Mouse (Mus musculus) neural tube, embryonic 14.5 days (tissue): ENCODE data around the gene Akr7a5. TPM values are rescaled to one million over a fixed set of nuclear protein-coding genes. Genes with fewer than 3 reads are reported as not detected.

ENCODE experiments used
- ATAC-seq: fragments of 200-750 bp; cut with Nextera tagmentation; 2 replicates; pipeline ENCODE4 v1.8.0; 2017; ENCODE audit warnings: low read depth, mild to moderate bottlenecking, moderate TSS enrichment, moderate library complexity
- H3K27ac ChIP-seq: fragments of 300-500 bp; sonication (generic); 2 replicates; pipeline ENCODE4 v1.5.1; 2014; ENCODE audit warnings: low read depth, mild to moderate bottlenecking, control low read depth, low read length, moderate library complexity, mixed read lengths
- H3K27me3 ChIP-seq: fragments of 300-500 bp; sonication (generic); 2 replicates; pipeline ENCODE4 v1.6.1; 2014; ENCODE audit warnings: low read length; ENCODE audit not compliant: control insufficient read depth, insufficient read depth
- H3K36me3 ChIP-seq: fragments of 300-500 bp; sonication (generic); 2 replicates; pipeline ENCODE4 v1.6.1; 2014; ENCODE audit warnings: low read length, mixed read lengths; ENCODE audit not compliant: control insufficient read depth, insufficient read depth
- H3K4me1 ChIP-seq: fragments of 300-500 bp; sonication (generic); 2 replicates; pipeline ENCODE4 v1.6.1; 2014; ENCODE audit warnings: low read length; ENCODE audit not compliant: control insufficient read depth, insufficient read depth
- H3K4me2 ChIP-seq: fragments of 300-500 bp; sonication (generic); 2 replicates; pipeline ENCODE4 v1.6.1; 2014; ENCODE audit warnings: mild to moderate bottlenecking, low read depth, low read length, control low read depth
- H3K4me3 ChIP-seq: fragments of 300-500 bp; sonication (generic); 2 replicates; pipeline ENCODE4 v1.5.1; 2014; ENCODE audit warnings: low read depth, low read length, control low read depth, mixed read lengths
- H3K9ac ChIP-seq: fragments of 300-500 bp; sonication (generic); replicated peaks from 2 replicates; pipeline ENCODE4 v1.6.1; 2014; ENCODE audit warnings: low read depth, mild to moderate bottlenecking, control low read depth, low read length, mixed read lengths
- H3K9me3 ChIP-seq: fragments of 300-500 bp; sonication (generic); 2 replicates; pipeline ENCODE4 v1.6.1; 2016; ENCODE audit warnings: low read length; ENCODE audit not compliant: control insufficient read depth
- WGBS: fragments of 180-500 bp; shearing (Covaris S2); extraction: QIAGEN DNeasy Blood & Tissue Kit; methylation state at CpG from one replicate; pipeline ENCODE4 v1.1.7; 2014; 5-methylcytosine and 5-hydroxymethylcytosine counted together
- polyA plus RNA-seq: library from polyadenylated mRNA; unstranded; fragments of >200 nt; fragmentation: Nextera tagmentation; extraction: Ambion mirVana; gene quantifications from 2 replicates; pipeline ENCODE4 v1.2.1, GENCODE M21; 2014

The Akr7a5 gene
- polyA plus RNA-seq, 1 experiment from 2014 or later = 52.8 TPM

- H3K9me3 ChIP-seq = no peaks in the 10 kb centered on the region
- no peak for ATAC-seq
- H3K9ac ChIP-seq = no peak overlapping the region
- no peaks in the 10 kb centered on the region; the same call in 1 of the 2 replicates for H3K27me3 ChIP-seq
- no peaks in the 10 kb centered on the region for H3K4me1 ChIP-seq
- no peak overlapping the region for H3K27ac ChIP-seq
- no peak overlapping the region for H3K4me2 ChIP-seq
- no peaks in the 10 kb centered on the region for H3K36me3 ChIP-seq
- no peak overlapping the region for H3K4me3 ChIP-seq
- 21% methylated on average over 24 of the region's 24 CpGs for WGBS
Observed at GRCm38 (mm10) chr4:139336822-139337483, 26.4 kb downstream of the Akr7a5 start.

- Histone ChIP-seq H3K9ac (no peak overlapping the region), H3K4me3 (no peak overlapping the region), H3K27ac (no peak overlapping the region), H3K4me1 (no peaks in the 10 kb centered on the region), H3K4me2 (no peak overlapping the region), H3K9me3 (no peaks in the 10 kb centered on the region), H3K36me3 (no peaks in the 10 kb centered on the region), H3K27me3 (no peaks in the 10 kb centered on the region; the same call in 1 of the 2 replicates)
- no peak for ATAC-seq
- 50% methylated on average over 33 of the region's 33 CpGs for WGBS
Observed at GRCm38 (mm10) chr4:139338145-139338544, 27.6 kb downstream of the Akr7a5 start.

GRCm38 (mm10) chr4:139340835-139341234 is 30.3 kb downstream of the Akr7a5 start:
- Histone ChIP-seq H3K9me3 (no peaks in the 10 kb centered on the region), H3K9ac (no peak overlapping the region), H3K27me3 (no peaks in the 10 kb centered on the region; the same call in 1 of the 2 replicates), H3K27ac (no peak overlapping the region), H3K4me3 (no peak overlapping the region), H3K4me2 (no peak overlapping the region), H3K36me3 (no peaks in the 10 kb centered on the region), H3K4me1 (no peaks in the 10 kb centered on the region)
- 83% methylated on average over 4 of the region's 4 CpGs for whole genome bisulfite sequencing
- no peak for ATAC-seq

GRCm38 (mm10) chr4:139341556-139342233 is 31.2 kb downstream of the Akr7a5 start:
- whole genome bisulfite sequencing = 80% methylated on average over 7 of the region's 7 CpGs
- ATAC-seq = no peak
- Histone ChIP-seq H3K4me1 (no peaks in the 10 kb centered on the region), H3K27ac (no peak overlapping the region), H3K27me3 (no peaks in the 10 kb centered on the region; the same call in 1 of the 2 replicates), H3K9ac (no peak overlapping the region), H3K36me3 (peaks cover 4% of the 10 kb centered on the region; the same call in 1 of the 2 replicates), H3K9me3 (no peaks in the 10 kb centered on the region), H3K4me3 (no peak overlapping the region), H3K4me2 (no peak overlapping the region)

- Histone ChIP-seq H3K27me3 (no peaks in the 10 kb centered on the region), H3K4me3 (no peak overlapping the region), H3K27ac (no peak overlapping the region), H3K4me2 (no peak overlapping the region), H3K9me3 (no peaks in the 10 kb centered on the region), H3K9ac (no peak overlapping the region), H3K36me3 (peaks cover 17% of the 10 kb centered on the region), H3K4me1 (no peaks in the 10 kb centered on the region)
- no peak for ATAC-seq
- WGBS = 69% methylated on average over 5 of the region's 5 CpGs
Observed at GRCm38 (mm10) chr4:139343718-139344117, 33.2 kb downstream of the Akr7a5 start.

GRCm38 (mm10) chr4:139345416-139346019 is 35.0 kb downstream of the Akr7a5 start:
- H3K36me3 ChIP-seq = peaks cover 25% of the 10 kb centered on the region
- no peak overlapping the region for H3K4me3 ChIP-seq
- H3K9me3 ChIP-seq = no peaks in the 10 kb centered on the region
- H3K9ac ChIP-seq = no peak overlapping the region
- H3K4me1 ChIP-seq = no peaks in the 10 kb centered on the region
- H3K4me2 ChIP-seq = no peak overlapping the region
- ATAC-seq = no peak
- 76% methylated on average over 23 of the region's 23 CpGs for WGBS
- no peaks in the 10 kb centered on the region for H3K27me3 ChIP-seq
- H3K27ac ChIP-seq = no peak overlapping the region

- WGBS = under 1% methylated on average over 59 of the region's 64 CpGs
- H3K36me3 ChIP-seq = peaks cover 20% of the 10 kb centered on the region
- H3K27ac ChIP-seq = peak within 1 kb of the TSS; percentile 94
Observed at GRCm38 (mm10) chr4:139351931-139352711, 41.6 kb downstream of the Akr7a5 start, which contains the start of the genes Mrto4, Emc1 and Ubr4. Mrto4 (minus strand) TSS chr4:139352576. Emc1 (plus strand) TSS chr4:139352587. Ubr4 (plus strand) TSS chr4:139352609.

GRCm38 (mm10) chr4:139352832-139353231 is 42.3 kb downstream of the Akr7a5 start:
- no peaks in the 10 kb centered on the region for H3K9me3 ChIP-seq
- H3K9ac ChIP-seq = peak overlapping the region; percentile 87
- H3K4me1 ChIP-seq = peaks cover 12% of the 10 kb centered on the region
- peak overlapping the region; percentile 78 for H3K4me3 ChIP-seq
- WGBS = 1% methylated on average over 7 of the region's 7 CpGs
- no peaks in the 10 kb centered on the region for H3K27me3 ChIP-seq
- peaks cover 21% of the 10 kb centered on the region for H3K36me3 ChIP-seq
- ATAC-seq = no peak; the same call in 1 of the 2 replicates
- peak overlapping the region; percentile 94 for H3K27ac ChIP-seq
- H3K4me2 ChIP-seq = peak overlapping the region; percentile 98

More at GRCm38 (mm10) chr4:139351931-139352711, 41.6 kb downstream of the Akr7a5 start, which contains the start of the genes Mrto4, Emc1 and Ubr4:
- peak within 1 kb of the TSS; percentile 87 for H3K9ac ChIP-seq
- H3K4me2 ChIP-seq = peak within 1 kb of the TSS; percentile 98
- peak; percentile 96 for ATAC-seq
- no peaks in the 10 kb centered on the region for H3K27me3 ChIP-seq
- H3K4me3 ChIP-seq = peak within 1 kb of the TSS; percentile 78
- peaks cover 12% of the 10 kb centered on the region for H3K4me1 ChIP-seq
- no peaks in the 10 kb centered on the region for H3K9me3 ChIP-seq
